11 mouse cellular contexts compared by ENCODE assay signal in the genomic region with DNA sequence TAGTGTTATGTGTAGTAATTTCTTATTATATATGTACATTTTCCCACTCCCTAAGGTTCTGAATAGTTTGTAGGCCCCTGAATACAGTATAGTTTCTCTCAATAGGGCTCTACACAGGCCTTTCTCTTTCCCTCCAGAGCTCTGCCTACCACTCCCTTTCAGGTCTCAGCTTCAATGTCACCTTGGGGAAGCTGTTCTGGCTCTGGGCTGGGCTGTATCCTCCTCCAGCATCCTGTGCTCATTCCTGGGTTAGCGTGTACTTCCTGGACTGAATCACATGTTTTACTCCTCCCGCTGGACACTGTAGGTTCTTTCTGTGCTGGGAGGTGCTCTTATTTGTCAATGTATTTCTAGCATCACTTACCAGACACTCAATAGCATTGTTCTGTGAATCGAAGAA.
"Had no signal": no experiment of that assay in that cellular context is flagged by ENCODE, and none has a peak within 500 bp of the region (broad histone marks: within the 10 kb centered on the region; RNA-seq: fewer than 3 reads in every experiment).

No protein-coding gene starts in this region.

- DNase-seq: kidney, postnatal 25 days; layer of hippocampus, adult 9-11 months; liver; liver, embryonic 13.5 days; liver, postnatal 0 days; right cerebral cortex, postnatal 14 days; thymus, postnatal 4 days had no signal

- H3K9ac ChIP-seq: limb, embryonic 12.5 days; liver, embryonic 13.5 days; liver, postnatal 0 days; lung, embryonic 15.5 days; midbrain, embryonic 13.5 days; stomach, embryonic 15.5 days had no signal

- H3K27ac ChIP-seq: limb, embryonic 12.5 days; liver, embryonic 13.5 days; lung, embryonic 15.5 days; midbrain, embryonic 13.5 days; stomach, embryonic 15.5 days had no signal

- ATAC-seq: liver, postnatal 0 days; midbrain, embryonic 13.5 days had no signal

- H3K36me3 ChIP-seq: limb, embryonic 12.5 days; liver, embryonic 13.5 days; lung, embryonic 15.5 days; midbrain, embryonic 13.5 days; stomach, embryonic 15.5 days had no signal

- H3K9me3 ChIP-seq: limb, embryonic 12.5 days; liver, embryonic 13.5 days; lung, embryonic 15.5 days; midbrain, embryonic 13.5 days; stomach, embryonic 15.5 days had no signal

- H3K4me1 ChIP-seq: limb, embryonic 12.5 days; lung, embryonic 15.5 days; midbrain, embryonic 13.5 days; stomach, embryonic 15.5 days had no signal

- H3K27me3 ChIP-seq: limb, embryonic 12.5 days; liver, embryonic 13.5 days; lung, embryonic 15.5 days; midbrain, embryonic 13.5 days; stomach, embryonic 15.5 days had no signal

- H3K4me2 ChIP-seq: limb, embryonic 12.5 days; liver, embryonic 13.5 days; lung, embryonic 15.5 days; midbrain, embryonic 13.5 days; stomach, embryonic 15.5 days had no signal

- H3K4me3 ChIP-seq: limb, embryonic 12.5 days; liver, embryonic 13.5 days; lung, embryonic 15.5 days; midbrain, embryonic 13.5 days; stomach, embryonic 15.5 days had no signal
